In genomic region chr6:87276941-87277340, GRCm38 (mm10) we compare ENCODE assay signal across 8 mouse cellular contexts. TPM values are rescaled to one million over a fixed set of nuclear protein-coding genes. Genes with fewer than 3 reads are reported as not detected.
DNase-seq lines count a peak whose midpoint lies in the region; ATAC-seq and TF ChIP-seq lines count a peak whose summit lies in the region.

No protein-coding gene starts in this region.

- peak overlapping the region; percentile 72 for H3K27ac ChIP-seq in kidney, embryonic 15.5 days
- no peak overlapping the region for H3K27ac ChIP-seq in ES-E14 (ENCODE audit: insufficient read depth, low read depth, low read length, poor library complexity, severe bottlenecking)
- H3K27ac ChIP-seq in intestine, embryonic 16.5 days (ENCODE audit: low read length) = peak overlapping the region; percentile 40
- no peak overlapping the region for H3K27ac ChIP-seq in cerebellum, adult 2 months (ENCODE audit: insufficient read depth, low read length)
- no peak overlapping the region for H3K27ac ChIP-seq in liver, postnatal 0 days (ENCODE audit: low read depth)

- WGBS in kidney, embryonic 15.5 days = 81% methylated on average over 7 of the region's 7 CpGs
- WGBS in intestine, embryonic 16.5 days = 60% methylated on average over 7 of the region's 7 CpGs
- 17% methylated on average over 7 of the region's 7 CpGs for WGBS in cerebellum, adult 2 months
- 75% methylated on average over 7 of the region's 7 CpGs for WGBS in liver, postnatal 0 days (ENCODE audit: insufficient replicate concordance)

- peaks cover 29% of the 10 kb centered on the region for H3K27me3 ChIP-seq in kidney, embryonic 15.5 days
- H3K27me3 ChIP-seq in intestine, embryonic 16.5 days (replicated peaks; ENCODE audit: control insufficient read depth, insufficient read depth, low read length) = no peaks in the 10 kb centered on the region
- H3K27me3 ChIP-seq in cerebellum, adult 2 months (ENCODE audit: control insufficient read depth, insufficient read depth, low read length) = no peaks in the 10 kb centered on the region; the same call in 1 of the 2 replicates
- H3K27me3 ChIP-seq in liver, postnatal 0 days (ENCODE audit: insufficient read depth, low read length) = 0 out of 2 replicates have a peak, but pooled peaks cover 2% of the 10 kb centered on the region

- no peak overlapping the region for H3K9ac ChIP-seq in kidney, embryonic 15.5 days
- 0 out of 2 replicates have a peak overlapping the region, but pooled peaks have one; percentile 26 for H3K9ac ChIP-seq in ES-E14 (ENCODE audit: insufficient read depth, low read depth, low read length, poor library complexity, severe bottlenecking)
- peak overlapping the region; percentile 26; the same call in 1 of the 2 replicates for H3K9ac ChIP-seq in intestine, embryonic 16.5 days (ENCODE audit: low read depth, low read length)
- no peak overlapping the region for H3K9ac ChIP-seq in liver, postnatal 0 days (replicated peaks)

- in situ Hi-C loops in ES-E14 (cut with MboI; ENCODE audit: low sequenced_read_pairs in 2 of 2, unreplicated experiment in 2 of 2) = no loop called here

- no peak for TF ChIP-seq CTCF in cerebellum, adult 2 months (IDR thresholded peaks at IDR 0.05; ENCODE audit: borderline replicate concordance, insufficient read depth, low read depth, low read length)
- TF ChIP-seq CTCF in liver, postnatal 0 days (IDR thresholded peaks at IDR 0.05; ENCODE audit: low read depth) = no peak

- no peak for DNase-seq in kidney, postnatal 36 days
- DNase-seq in 3T3-L1 (ENCODE audit: low read depth, low spot score) = peak; percentile 32
- no peak for DNase-seq in ES-E14 (ENCODE audit: low read depth, low spot score)
- DNase-seq in T-cell, adult 2 months (ENCODE audit: low spot score) = no peak
- no peak for DNase-seq in cerebellum, adult 2 months
- DNase-seq in liver, postnatal 0 days = no peak

- TF ChIP-seq EP300 in liver, postnatal 0 days (IDR thresholded peaks at IDR 0.05; ENCODE audit: low read depth) = no peak

- H3K4me2 ChIP-seq in kidney, embryonic 15.5 days = no peak overlapping the region
- H3K4me2 ChIP-seq in intestine, embryonic 16.5 days (ENCODE audit: low read depth, low read length) = no peak overlapping the region
- no peak overlapping the region for H3K4me2 ChIP-seq in liver, postnatal 0 days (ENCODE audit: low read depth, low read length)

- no peak for ATAC-seq in kidney, embryonic 15.5 days (replicated peaks; ENCODE audit: low FRiP score)
- no peak; the same call in 1 of the 2 replicates for ATAC-seq in intestine, embryonic 16.5 days
- ATAC-seq in liver, postnatal 0 days = no peak

- peaks cover 36% of the 10 kb centered on the region for H3K4me1 ChIP-seq in kidney, embryonic 15.5 days
- peaks cover 0 to 5% of the 10 kb centered on the region in 2 experiments; a peak in 1 of 4 replicates for H3K4me1 ChIP-seq in ES-E14 (ENCODE audit: control insufficient read depth in 2 of 2, insufficient read depth in 2 of 2, low read length in 2 of 2, poor library complexity in 1 of 2)
- H3K4me1 ChIP-seq in intestine, embryonic 16.5 days (ENCODE audit: control insufficient read depth, insufficient read depth, low read length) = peaks cover 24% of the 10 kb centered on the region
- no peaks in the 10 kb centered on the region; the same call in 1 of the 2 replicates for H3K4me1 ChIP-seq in cerebellum, adult 2 months (ENCODE audit: control insufficient read depth, insufficient read depth, low read length)
- peaks cover 6% of the 10 kb centered on the region for H3K4me1 ChIP-seq in liver, postnatal 0 days (ENCODE audit: insufficient read depth)

- no peak overlapping the region for H3K4me3 ChIP-seq in kidney, embryonic 15.5 days (replicated peaks)
- no peak overlapping the region for H3K4me3 ChIP-seq in ES-E14 (ENCODE audit: insufficient read depth in 1 of 2, low read depth in 1 of 2, low read length in 2 of 2, poor library complexity in 1 of 2, severe bottlenecking in 1 of 2)
- H3K4me3 ChIP-seq in intestine, embryonic 16.5 days (ENCODE audit: low read length) = no peak overlapping the region
- H3K4me3 ChIP-seq in cerebellum, adult 2 months (replicated peaks; ENCODE audit: insufficient read depth, low read depth, low read length) = no peak overlapping the region
- no peak overlapping the region for H3K4me3 ChIP-seq in liver, postnatal 0 days (ENCODE audit: low read depth, low read length)

- no peaks in the 10 kb centered on the region for H3K9me3 ChIP-seq in kidney, embryonic 15.5 days (replicated peaks)
- no peaks in the 10 kb centered on the region for H3K9me3 ChIP-seq in ES-E14 (ENCODE audit: control insufficient read depth, insufficient read depth, low read depth, low read length)
- peaks cover 5% of the 10 kb centered on the region; the same call in 1 of the 2 replicates for H3K9me3 ChIP-seq in intestine, embryonic 16.5 days (ENCODE audit: control insufficient read depth, low read length)
- H3K9me3 ChIP-seq in liver, postnatal 0 days (ENCODE audit: low read length) = no peaks in the 10 kb centered on the region

- peaks cover 9% of the 10 kb centered on the region for H3K36me3 ChIP-seq in kidney, embryonic 15.5 days
- no peaks in the 10 kb centered on the region for H3K36me3 ChIP-seq in ES-E14 (ENCODE audit: control insufficient read depth, insufficient read depth, low read length, poor library complexity, severe bottlenecking)
- H3K36me3 ChIP-seq in intestine, embryonic 16.5 days (ENCODE audit: control insufficient read depth, insufficient read depth, low read length) = 0 out of 2 replicates have a peak, but pooled peaks cover 4% of the 10 kb centered on the region
- no peaks in the 10 kb centered on the region for H3K36me3 ChIP-seq in liver, postnatal 0 days (replicated peaks; ENCODE audit: insufficient read depth, low read length)

- TF ChIP-seq POLR2A in cerebellum, adult 2 months (IDR thresholded peaks at IDR 0.05; ENCODE audit: borderline replicate concordance, insufficient read depth, low read length) = no peak

TF ChIP-seq in ES-E14, 5 proteins besides CTCF, POLR2A, EP300 and RAD21:
- no peak for TF ChIP-seq MAFK (IDR thresholded peaks at IDR 0.05; ENCODE audit: insufficient read depth, low read depth, low read length)
- no peak for TF ChIP-seq ZC3H11A (IDR thresholded peaks at IDR 0.05; ENCODE audit: borderline replicate concordance, low read depth, low read length)
- TF ChIP-seq HCFC1 (IDR thresholded peaks at IDR 0.05; ENCODE audit: borderline replicate concordance, insufficient read depth, low read length) = no peak
- TF ChIP-seq ZNF384 (IDR thresholded peaks at IDR 0.05; ENCODE audit: low read depth, low read length) = no peak
- TF ChIP-seq CHD2 (IDR thresholded peaks at IDR 0.05; ENCODE audit: low read depth, low read length) = no peak

RNA-seq across cellular contexts. Expression of gene Antxr1, which starts 58.7 kb away (rescaled TPM):
- 6.2 and 6.3 TPM in 2 replicates for polyA plus RNA-seq in kidney, embryonic 15.5 days (2015; fragmentation: Nextera tagmentation; extraction: Ambion mirVana)
- total RNA-seq in ES-E14 (2012; rRNA removed) = 2.0 and 2.5 TPM in 2 replicates
- 3.9 and 4.1 TPM in 2 replicates for polyA plus RNA-seq in intestine, embryonic 16.5 days (2015; fragmentation: Nextera tagmentation; extraction: Ambion mirVana)
- 8.0 and 8.1 TPM in 2 replicates for polyA plus RNA-seq in cerebellum, adult 2 months (2012; rRNA removed)
- polyA plus RNA-seq in liver, postnatal 0 days (2015; fragmentation: Nextera tagmentation; extraction: Ambion mirVana) = 0.38 and 0.47 TPM in 2 replicates

Comparison
In these comparisons a context has a peak if more than half of its experiments do, and no peak if none do; other contexts are left out.
1. H3K27ac ChIP-seq: peak in kidney, embryonic 15.5 days (single experiment) and intestine, embryonic 16.5 days (single experiment); none in ES-E14 (single experiment), cerebellum, adult 2 months (single experiment) and liver, postnatal 0 days (single experiment).
2. H3K9ac ChIP-seq: peak in ES-E14 (single experiment) and intestine, embryonic 16.5 days (single experiment); none in kidney, embryonic 15.5 days (single experiment) and liver, postnatal 0 days (single experiment).